Mouse (Mus musculus) forebrain, postnatal 0 days (tissue): Measurements from ENCODE around the gene Upf2. TPM values are rescaled to one million over a fixed set of nuclear protein-coding genes. Genes with fewer than 3 reads are reported as not detected.

Experiments
- ATAC-seq: fragments of 200-750 bp; cut with Nextera tagmentation; 2 replicates; pipeline ENCODE4 v1.8.0; 2017; ENCODE audit warnings: mild to moderate bottlenecking, moderate library complexity
- DNase-seq: peaks from one replicate; pipeline ENCODE4 v3.0.0-alpha.2; 2015
- H3K27ac ChIP-seq: fragments of 300-500 bp; sonication (generic); 2 replicates; pipeline ENCODE4 v1.5.1; 2014; ENCODE audit warnings: low read depth, mild to moderate bottlenecking, antibody characterized with exemption, low read length, moderate library complexity, mixed read lengths
- H3K27me3 ChIP-seq: fragments of 300-500 bp; sonication (generic); 2 replicates; pipeline ENCODE4 v1.6.1; 2014; ENCODE audit warnings: mild to moderate bottlenecking, low read length, mixed read lengths; ENCODE audit not compliant: insufficient read depth
- H3K36me3 ChIP-seq: fragments of 300-500 bp; sonication (generic); 2 replicates; pipeline ENCODE4 v1.6.1; 2014; ENCODE audit warnings: mild to moderate bottlenecking, moderate library complexity; ENCODE audit not compliant: insufficient read depth
- H3K4me1 ChIP-seq: fragments of 300-500 bp; sonication (generic); 2 replicates; pipeline ENCODE4 v1.6.1; 2014; ENCODE audit warnings: antibody characterized with exemption; ENCODE audit not compliant: insufficient read depth
- H3K4me2 ChIP-seq: fragments of 300-500 bp; sonication (generic); 2 replicates; pipeline ENCODE4 v1.6.1; 2014; ENCODE audit warnings: low read depth, mild to moderate bottlenecking, moderate library complexity
- H3K4me3 ChIP-seq: fragments of 300-500 bp; sonication (generic); 2 replicates; pipeline ENCODE4 v1.5.1; 2014; ENCODE audit warnings: low read depth, low read length, mixed read lengths
- H3K9ac ChIP-seq: fragments of 300-500 bp; sonication (generic); 2 replicates; pipeline ENCODE4 v1.6.1; 2014; ENCODE audit warnings: mild to moderate bottlenecking
- H3K9me3 ChIP-seq: fragments of 300-500 bp; sonication (generic); 2 replicates; pipeline ENCODE4 v1.6.1; 2016; ENCODE audit warnings: low read length
- CTCF ChIP-seq: sonication (generic); IDR thresholded peaks from 2 replicates; pipeline ENCODE4 v1.5.1; 2016; ENCODE audit warnings: antibody characterized with exemption, control low read depth, low read depth
- WGBS: fragments of 180-500 bp; shearing (Covaris S2); extraction: QIAGEN DNeasy Blood & Tissue Kit; methylation state at CpG from one replicate; pipeline ENCODE4 v1.1.7; 2014; 5-methylcytosine and 5-hydroxymethylcytosine counted together
- polyA plus RNA-seq: library from polyadenylated mRNA; unstranded; fragments of >200 nt; fragmentation: Nextera tagmentation; extraction: Ambion mirVana; gene quantifications from 2 replicates; pipeline ENCODE4 v1.2.1, GENCODE M21; 2015
- total RNA-seq: library from RNA; depleted of rRNA; stranded (reverse); fragments of >200 nt; gene quantifications from 2 replicates; pipeline ENCODE4 v1.2.3, GENCODE M21; 2014

Upf2 gene
- total and polyA plus RNA-seq, 2 experiments from 2014 or later, result 4.1 to 11.1 TPM

GRCm38 (mm10) chr2:6060071-6060804, 109.0 kb downstream of the Upf2 start:
- WGBS, result 75% methylated on average over 10 of the region's 10 CpGs
- Histone ChIP-seq H3K27me3 (no peaks in the 10 kb centered on the region), H3K4me3 (no peak overlapping the region), H3K9ac (no peak overlapping the region), H3K27ac (no peak overlapping the region), H3K36me3 (peaks cover 7% of the 10 kb centered on the region), H3K9me3 (no peaks in the 10 kb centered on the region), H3K4me2 (no peak overlapping the region), H3K4me1 (no peaks in the 10 kb centered on the region)
- ATAC-seq (no peak), DNase-seq (no peak)
- no peak for TF ChIP-seq CTCF

GRCm38 (mm10) chr2:6067341-6067740, 116.1 kb downstream of the Upf2 start:
- no peak for TF ChIP-seq CTCF
- 76% methylated on average over 6 of the region's 6 CpGs for WGBS
- H3K4me3 ChIP-seq, result no peak overlapping the region
- H3K27me3 ChIP-seq, result no peaks in the 10 kb centered on the region
- H3K4me1 ChIP-seq, result no peaks in the 10 kb centered on the region
- DNase-seq (no peak), ATAC-seq (no peak)
- H3K9me3 ChIP-seq, result no peaks in the 10 kb centered on the region
- H3K36me3 ChIP-seq, result no peaks in the 10 kb centered on the region
- H3K27ac ChIP-seq, result no peak overlapping the region
- H3K4me2 ChIP-seq, result no peak overlapping the region
- no peak overlapping the region for H3K9ac ChIP-seq

GRCm38 (mm10) chr2:6070925-6071324, 119.7 kb downstream of the Upf2 start:
- no peak for TF ChIP-seq CTCF
- H3K4me1 ChIP-seq, result no peaks in the 10 kb centered on the region

GRCm38 (mm10) chr2:6071598-6072440, 120.5 kb downstream of the Upf2 start:
- Histone ChIP-seq H3K4me1 (no peaks in the 10 kb centered on the region), H3K9me3 (no peaks in the 10 kb centered on the region), H3K9ac (no peak overlapping the region), H3K27me3 (no peaks in the 10 kb centered on the region), H3K4me3 (no peak overlapping the region), H3K36me3 (no peaks in the 10 kb centered on the region), H3K4me2 (no peak overlapping the region), H3K27ac (no peak overlapping the region)
- no peak for TF ChIP-seq CTCF
- DNase-seq (no peak), ATAC-seq (no peak)
- 69% methylated on average over 11 of the region's 11 CpGs for WGBS

More at GRCm38 (mm10) chr2:6070925-6071324, 119.7 kb downstream of the Upf2 start:
- WGBS, result 50% methylated on average over 11 of the region's 11 CpGs
- no peak overlapping the region for H3K4me2 ChIP-seq
- ATAC-seq (no peak), DNase-seq (no peak)
- no peak overlapping the region for H3K4me3 ChIP-seq
- H3K36me3 ChIP-seq, result no peaks in the 10 kb centered on the region
- H3K9ac ChIP-seq, result no peak overlapping the region
- no peaks in the 10 kb centered on the region for H3K9me3 ChIP-seq
- H3K27me3 ChIP-seq, result no peaks in the 10 kb centered on the region
- H3K27ac ChIP-seq, result no peak overlapping the region

GRCm38 (mm10) chr2:6072685-6073260, 121.5 kb downstream of the Upf2 start:
- 87% methylated on average over 7 of the region's 7 CpGs for WGBS

GRCm38 (mm10) chr2:6074891-6075529, 123.7 kb downstream of the Upf2 start:
- DNase-seq (no peak), ATAC-seq (no peak)
- no peak overlapping the region for H3K27ac ChIP-seq
- no peak overlapping the region for H3K9ac ChIP-seq
- 78% methylated on average over 10 of the region's 10 CpGs for WGBS
- no peaks in the 10 kb centered on the region for H3K36me3 ChIP-seq
- no peaks in the 10 kb centered on the region for H3K27me3 ChIP-seq
- H3K9me3 ChIP-seq, result no peaks in the 10 kb centered on the region
- H3K4me1 ChIP-seq, result no peaks in the 10 kb centered on the region
- no peak overlapping the region for H3K4me3 ChIP-seq
- no peak overlapping the region for H3K4me2 ChIP-seq
- no peak for TF ChIP-seq CTCF

More at GRCm38 (mm10) chr2:6072685-6073260, 121.5 kb downstream of the Upf2 start:
- H3K4me1 ChIP-seq, result no peaks in the 10 kb centered on the region
- no peak overlapping the region for H3K4me2 ChIP-seq
- no peak for ATAC-seq
- H3K27me3 ChIP-seq, result no peaks in the 10 kb centered on the region
- TF ChIP-seq CTCF, result no peak
- no peak overlapping the region for H3K4me3 ChIP-seq
- no peak for DNase-seq
- H3K27ac ChIP-seq, result no peak overlapping the region
- no peaks in the 10 kb centered on the region for H3K36me3 ChIP-seq
- H3K9ac ChIP-seq, result no peak overlapping the region
- no peaks in the 10 kb centered on the region for H3K9me3 ChIP-seq

- TF ChIP-seq CTCF, result no peak
- no peak overlapping the region for H3K9ac ChIP-seq
- H3K9me3 ChIP-seq, result no peaks in the 10 kb centered on the region
- WGBS, result 35% methylated on average over 1 of the region's 1 CpGs
- H3K27ac ChIP-seq, result no peak overlapping the region
- DNase-seq (no peak), ATAC-seq (no peak)
- no peak overlapping the region for H3K4me2 ChIP-seq
- H3K4me1 ChIP-seq, result no peaks in the 10 kb centered on the region
- no peaks in the 10 kb centered on the region for H3K36me3 ChIP-seq
- no peak overlapping the region for H3K4me3 ChIP-seq
- no peaks in the 10 kb centered on the region for H3K27me3 ChIP-seq
Measured at GRCm38 (mm10) chr2:6075530-6075896, 124.2 kb downstream of the Upf2 start.
